Mouse (Mus musculus) embryo, embryonic 9.5 days (tissue): ENCODE data around the gene Dyrk3.
"Not testable (repeated sequence)": the region's sequence is repeated elsewhere in the genome, so short reads cannot be mapped to it uniquely, and the experiment has no call there.

Source experiments
- DNase-seq: peaks from one replicate; pipeline ENCODE4 v3.0.0-alpha.2; 2017; ENCODE audit errors: extremely low spot score

Dyrk3 gene

GRCm38 (mm10) chr1:131155456-131155855 lies 17.3 kb upstream of the Dyrk3 start:
- DNase-seq = peak; percentile 35

GRCm38 (mm10) chr1:131153018-131153629 lies 15.0 kb upstream of the Dyrk3 start, which contains the start of gene Eif2d:
Gene Eif2d (plus strand): TSS chr1:131153181.
- peak; percentile 87 for DNase-seq

GRCm38 (mm10) chr1:131149496-131149895 lies 11.4 kb upstream of the Dyrk3 start:
- no peak for DNase-seq

GRCm38 (mm10) chr1:131146181-131146614 lies 8.1 kb upstream of the Dyrk3 start:
- no peak for DNase-seq

- DNase-seq = not testable (repeated sequence)
Measured at GRCm38 (mm10) chr1:131145222-131145621, 7.1 kb upstream of the Dyrk3 start.

- no peak for DNase-seq
Measured at GRCm38 (mm10) chr1:131142472-131142871, 4.3 kb upstream of the Dyrk3 start.

- DNase-seq = no peak
Measured at GRCm38 (mm10) chr1:131141449-131141848, 3.3 kb upstream of the Dyrk3 start.

- DNase-seq = no peak
Measured at GRCm38 (mm10) chr1:131139102-131140095, 1.3 kb upstream of the Dyrk3 start.

- no peak for DNase-seq
Measured at GRCm38 (mm10) chr1:131137717-131138118, 422 bp downstream of the Dyrk3 start.

- DNase-seq = no peak
Measured at GRCm38 (mm10) chr1:131137111-131137510, 1.0 kb downstream of the Dyrk3 start.

- DNase-seq = no peak
Measured at GRCm38 (mm10) chr1:131135960-131136629, 2.0 kb downstream of the Dyrk3 start.

GRCm38 (mm10) chr1:131134942-131135522 lies 3.1 kb downstream of the Dyrk3 start:
- DNase-seq = no peak

GRCm38 (mm10) chr1:131134231-131134630 lies 3.9 kb downstream of the Dyrk3 start:
- no peak for DNase-seq

GRCm38 (mm10) chr1:131125987-131126744 lies 12.0 kb downstream of the Dyrk3 start:
- no peak for DNase-seq

- DNase-seq = no peak
Measured at GRCm38 (mm10) chr1:131123522-131124265, 14.4 kb downstream of the Dyrk3 start.

GRCm38 (mm10) chr1:131121987-131122386 lies 16.2 kb downstream of the Dyrk3 start:
- no peak for DNase-seq

GRCm38 (mm10) chr1:131119026-131119425 lies 19.1 kb downstream of the Dyrk3 start:
- no peak for DNase-seq

GRCm38 (mm10) chr1:131118530-131118929 lies 19.6 kb downstream of the Dyrk3 start:
- no peak for DNase-seq

- DNase-seq = no peak
Measured at GRCm38 (mm10) chr1:131116430-131117011, 21.6 kb downstream of the Dyrk3 start.

- DNase-seq = peak; percentile 60
Measured at GRCm38 (mm10) chr1:131115932-131116331, 22.2 kb downstream of the Dyrk3 start.
